Mouse (Mus musculus): ENCODE measurements around the gene Cxcl9.
"Not testable (repeated sequence)": the region's sequence is repeated elsewhere in the genome, so short reads cannot be mapped to it uniquely, and the experiment has no call there.

The Cxcl9 gene

DNA sequence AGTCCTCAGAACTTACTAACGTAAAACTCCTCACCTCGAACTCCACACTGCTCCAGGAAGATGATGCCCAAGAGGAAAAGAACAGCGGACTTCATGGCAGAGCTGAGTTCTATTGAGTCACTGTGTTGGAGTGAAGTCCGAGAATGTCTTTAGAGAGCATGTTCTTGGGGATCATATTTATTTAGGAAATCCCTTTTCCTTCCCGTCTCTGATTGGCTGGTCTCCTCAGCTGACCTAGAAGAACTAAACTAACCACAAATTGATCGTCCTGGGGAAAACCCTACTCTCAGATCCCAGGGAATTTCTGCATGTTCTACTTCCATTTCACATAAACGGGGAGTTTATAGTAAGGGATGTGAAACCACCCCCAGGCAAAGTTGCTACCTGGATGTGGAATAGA, at the start of gene Cxcl9:
TSS of gene Cxcl9 (minus strand) at position 151 of the 400 bp plus-strand sequence.
- DNase-seq (ENCODE audit: low spot score in 2 of 2), result no peak

DNA sequence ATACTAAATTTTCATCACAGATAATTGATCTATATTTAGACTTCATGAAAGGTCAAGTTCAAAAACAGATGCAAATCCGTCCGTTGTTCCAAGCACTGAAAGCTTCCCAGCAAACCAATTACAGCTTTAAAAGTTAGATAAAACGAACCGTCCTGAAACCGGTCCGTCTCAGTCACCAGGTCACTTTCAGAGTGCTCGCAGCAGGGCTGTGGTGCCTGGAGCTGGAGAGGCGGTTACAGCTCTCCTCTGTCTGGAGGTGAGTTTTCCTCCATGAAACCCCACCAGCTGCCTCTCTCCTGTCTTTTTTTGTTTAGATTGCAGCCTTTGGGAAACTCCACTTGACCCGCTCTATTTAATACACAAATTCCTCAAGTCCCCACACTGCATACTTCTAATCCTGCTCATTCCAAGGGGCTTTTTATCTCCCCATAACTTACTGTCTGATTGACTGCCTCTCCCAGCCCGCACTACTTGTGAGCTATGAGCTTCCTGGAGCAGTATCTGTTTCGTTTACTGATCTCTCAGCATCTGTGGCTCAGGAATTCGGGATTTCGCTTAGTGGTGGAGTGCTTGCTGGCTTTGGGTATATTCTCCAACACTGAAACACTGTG, 49.0 kb upstream of the Cxcl9 start:
- DNase-seq (ENCODE audit: low spot score in 2 of 2), result no peak

DNA sequence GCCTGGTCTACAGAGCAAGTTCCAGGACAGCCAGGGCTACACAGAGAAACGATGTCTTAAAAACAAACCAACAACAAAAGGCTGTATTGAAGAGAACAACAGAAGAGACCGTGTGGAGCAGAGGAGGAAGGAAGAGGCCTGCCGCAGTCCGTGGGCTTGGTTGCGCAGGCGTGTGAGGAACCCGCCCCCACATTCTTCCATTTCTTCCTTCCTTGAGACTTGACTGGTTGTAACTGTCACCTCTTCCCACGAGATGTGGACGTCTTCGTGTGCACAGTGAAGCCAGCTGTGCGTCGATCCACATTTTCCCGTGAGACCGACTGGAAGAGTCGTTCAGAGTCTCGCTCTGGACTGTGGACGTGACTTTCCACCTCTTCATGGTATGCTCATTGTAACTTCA, 47.5 kb upstream of the Cxcl9 start:
- DNase-seq (ENCODE audit: low spot score in 2 of 2), result no peak

DNA sequence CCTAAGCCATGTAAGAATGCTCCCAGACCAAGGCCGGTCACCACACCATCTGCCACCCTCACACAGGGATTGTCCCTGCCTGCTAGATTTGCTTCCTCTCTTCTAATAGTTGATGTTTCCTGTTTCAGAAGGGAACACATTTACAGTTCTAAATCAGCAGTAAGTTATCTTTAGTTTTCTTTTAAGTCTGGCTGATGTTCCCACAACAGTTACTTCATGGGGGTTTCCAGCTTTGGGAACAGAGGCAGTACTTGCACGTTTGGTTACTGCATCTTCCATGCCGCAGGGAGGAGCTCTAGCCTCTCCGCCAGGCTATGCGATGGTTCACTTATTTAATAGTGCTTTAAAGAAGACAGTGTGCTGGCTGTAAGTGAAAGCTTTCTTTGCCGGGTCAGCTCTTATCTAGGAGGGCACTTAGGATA, 46.9 kb upstream of the Cxcl9 start:
- DNase-seq (ENCODE audit: low spot score in 2 of 2), result no peak

DNA sequence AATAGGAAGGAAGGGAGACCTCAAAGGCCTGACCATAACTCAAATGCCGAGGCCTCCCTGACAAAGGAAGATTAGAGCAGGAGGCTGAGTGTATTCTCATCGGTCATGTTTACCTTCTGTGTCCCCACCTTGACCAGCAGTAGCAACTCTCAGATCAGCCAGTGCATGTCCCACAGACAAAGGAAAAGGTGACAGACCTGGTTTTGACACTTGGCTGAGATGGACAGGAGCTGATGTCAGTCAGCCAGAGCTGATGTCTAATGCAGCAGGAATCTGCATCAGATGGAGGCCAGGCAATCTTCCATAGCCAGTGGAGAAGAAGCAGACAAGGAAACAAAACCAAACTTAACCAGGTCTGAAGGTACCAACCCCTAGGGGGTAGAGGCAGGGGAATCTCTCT, 44.7 kb upstream of the Cxcl9 start:
- DNase-seq (ENCODE audit: low spot score in 2 of 2), result no peak

DNA sequence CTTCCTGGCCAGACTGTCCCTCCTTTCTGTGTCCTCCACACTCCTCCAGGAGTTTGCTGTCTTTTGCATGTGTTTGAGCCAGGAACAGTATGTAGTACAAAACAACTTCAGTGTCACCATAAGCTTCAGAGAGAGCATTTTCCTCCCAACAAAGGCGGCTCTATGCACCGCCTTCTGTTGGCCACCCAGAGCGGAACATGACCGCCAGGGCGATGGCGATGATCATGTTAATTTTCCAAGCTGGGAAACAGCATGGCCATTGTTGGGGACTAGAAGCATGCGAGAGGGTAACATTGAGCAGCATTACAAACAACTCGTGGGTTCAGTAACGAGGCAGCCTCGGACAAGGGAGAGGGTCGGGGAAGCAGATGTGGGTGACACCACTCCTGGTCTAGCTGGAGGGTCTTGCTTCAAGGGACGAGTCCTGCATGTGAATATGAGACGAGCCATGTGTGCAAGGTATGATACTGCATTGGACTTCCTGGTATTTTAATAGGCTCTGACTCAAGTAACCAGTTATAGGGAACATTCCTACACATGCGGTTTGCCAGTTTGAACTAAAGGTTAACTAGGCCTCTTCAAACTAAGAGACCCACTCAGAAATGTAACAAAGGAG, 43.6 kb upstream of the Cxcl9 start:
- DNase-seq (ENCODE audit: low spot score in 2 of 2), result no peak

DNA sequence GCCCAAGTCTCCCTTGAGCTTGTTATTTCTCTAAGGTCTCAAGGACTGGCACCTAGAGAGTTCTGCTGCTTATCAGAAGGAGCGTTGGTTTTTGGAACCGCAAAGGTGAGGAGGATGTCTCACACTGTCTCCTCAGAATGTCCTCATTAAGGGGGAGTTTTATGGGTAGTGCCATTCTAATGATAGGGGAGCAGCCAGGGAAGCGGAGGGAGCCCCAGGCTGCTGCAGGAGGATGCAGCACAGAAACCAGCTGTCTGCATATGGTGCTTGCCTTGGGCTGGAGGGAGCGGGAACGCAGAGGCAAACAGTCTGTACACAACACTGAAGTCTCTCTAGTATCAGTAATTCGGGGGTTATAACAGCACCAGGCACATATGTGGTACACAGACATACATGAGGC, 43.0 kb upstream of the Cxcl9 start:
- DNase-seq (ENCODE audit: low spot score in 2 of 2), result no peak

DNA sequence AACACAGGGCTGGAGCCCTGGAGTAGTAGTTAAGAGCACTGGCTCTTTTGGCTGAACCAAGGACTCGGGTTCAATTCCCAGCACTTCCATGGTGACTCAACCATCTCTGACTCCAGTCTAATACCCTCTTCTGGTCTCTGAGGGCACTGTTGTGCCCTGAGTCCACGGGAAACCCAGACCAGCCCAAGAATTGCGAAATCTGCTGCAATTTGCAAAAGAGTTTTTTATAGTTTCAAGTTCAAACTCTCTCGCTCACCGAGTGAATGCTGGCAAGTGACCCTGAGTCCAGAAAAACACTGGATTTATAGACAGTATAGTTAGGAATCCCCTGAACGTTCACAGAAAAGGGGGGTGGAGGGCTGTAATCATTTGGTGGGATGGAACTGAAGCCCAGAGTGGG, 42.5 kb upstream of the Cxcl9 start:
- no peak for DNase-seq (ENCODE audit: low spot score in 2 of 2)

DNA sequence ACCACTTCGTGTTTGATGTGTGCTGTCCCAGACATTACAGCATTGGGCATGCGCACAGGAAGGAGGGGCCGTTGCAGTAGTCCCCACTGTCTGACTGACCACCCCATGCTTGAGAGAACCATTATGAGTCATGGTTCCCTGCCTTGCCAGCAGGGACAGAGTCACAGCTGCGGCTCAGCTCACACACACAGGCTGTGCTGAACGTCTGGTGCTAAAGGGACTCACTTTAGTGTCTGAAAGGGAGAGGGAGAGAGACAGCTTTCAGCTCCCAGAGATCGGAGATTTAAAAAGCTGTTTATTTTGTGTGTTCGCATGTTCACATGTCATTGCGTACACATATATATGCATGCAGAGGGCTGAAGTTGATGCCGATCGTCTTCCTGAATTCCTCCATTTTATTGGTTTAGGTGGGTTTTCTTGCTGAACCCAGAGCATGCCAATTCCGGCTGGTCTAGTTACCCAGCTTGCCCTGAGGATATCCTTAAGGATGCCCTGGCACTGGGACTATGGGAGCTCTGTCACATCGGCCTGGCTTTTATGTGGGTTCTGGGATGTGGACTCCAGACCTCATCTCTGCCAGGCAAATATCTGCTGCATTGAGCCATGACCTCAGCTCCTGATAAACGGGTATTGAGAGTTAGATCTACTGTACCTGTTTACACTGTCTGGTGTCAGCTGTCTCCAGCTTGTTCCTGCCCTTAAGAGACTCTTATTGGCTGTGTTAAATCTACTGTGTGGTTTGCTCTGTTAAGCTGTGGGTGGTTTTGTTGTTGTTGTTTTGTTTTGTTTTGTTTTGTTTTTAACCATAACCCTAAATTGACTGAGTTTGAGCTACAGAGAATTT, 41.5 kb upstream of the Cxcl9 start:
- no peak for DNase-seq (ENCODE audit: low spot score in 2 of 2)

DNA sequence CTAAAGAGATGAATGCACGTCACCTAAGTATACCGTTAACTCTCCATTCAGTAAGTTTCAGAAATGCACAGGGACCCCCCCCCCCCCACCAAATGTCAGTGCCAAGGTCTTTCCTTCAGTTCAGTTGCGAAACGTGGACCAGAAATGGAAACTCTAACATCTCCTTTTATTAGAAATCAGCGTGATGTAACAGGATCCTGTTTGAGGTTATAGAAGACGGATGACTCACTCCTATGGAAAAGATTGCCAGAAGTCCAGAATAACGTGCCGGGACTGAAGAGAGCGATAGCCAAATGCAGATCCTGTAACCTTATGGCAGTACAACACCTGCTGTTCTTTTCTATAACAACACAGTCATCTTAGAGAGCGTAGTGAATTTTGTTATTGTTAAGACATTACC, 40.5 kb upstream of the Cxcl9 start:
- no peak for DNase-seq (ENCODE audit: low spot score in 2 of 2)

DNA sequence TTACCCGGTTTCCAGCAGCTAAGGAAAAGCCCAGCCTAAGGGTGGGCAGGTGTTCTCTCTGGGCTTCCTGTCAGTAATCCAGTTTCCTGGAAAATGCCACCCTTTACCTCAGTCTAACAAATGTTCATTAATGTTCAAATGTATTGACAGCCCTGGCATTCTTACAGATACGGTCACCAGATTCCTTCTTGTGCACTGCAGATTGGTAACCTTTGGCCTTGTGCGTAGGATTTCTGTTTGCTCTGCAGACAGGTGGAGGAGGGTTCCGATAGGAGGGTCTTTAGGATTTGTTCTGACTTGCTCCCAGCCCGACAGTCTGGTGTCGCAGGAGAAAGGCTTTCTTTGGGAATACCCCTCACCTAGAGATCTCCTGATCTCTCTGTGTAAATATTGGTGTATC, 38.7 kb upstream of the Cxcl9 start:
- no peak for DNase-seq (ENCODE audit: low spot score in 2 of 2)

DNA sequence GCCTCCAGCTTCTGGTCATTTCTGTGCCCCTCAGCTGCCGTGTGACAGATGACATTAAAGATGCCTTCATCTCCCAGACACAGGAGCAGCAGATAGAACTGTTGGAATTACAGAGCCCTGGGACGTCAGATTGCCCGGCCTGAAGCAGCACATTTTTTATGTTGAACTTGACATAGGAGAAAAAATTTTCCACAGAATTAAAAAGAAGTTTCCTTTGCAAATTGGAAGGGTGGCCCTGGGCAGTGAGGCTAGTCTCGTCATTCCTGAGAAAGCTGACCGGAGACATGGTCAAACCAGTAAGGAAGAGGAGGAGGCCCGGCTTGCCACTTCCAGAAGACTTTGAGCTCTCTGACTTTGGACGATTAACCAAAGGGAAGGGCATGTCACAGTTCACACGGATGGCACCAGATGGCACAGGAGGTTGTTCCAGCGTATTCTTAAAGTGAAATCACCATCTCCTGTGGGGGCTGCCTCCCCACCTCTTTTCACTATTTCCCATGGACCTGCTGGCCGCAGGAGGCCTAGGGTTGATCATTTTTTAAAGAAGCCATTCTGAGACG, 37.3 kb upstream of the Cxcl9 start:
- no peak for DNase-seq (ENCODE audit: low spot score in 2 of 2)

DNA sequence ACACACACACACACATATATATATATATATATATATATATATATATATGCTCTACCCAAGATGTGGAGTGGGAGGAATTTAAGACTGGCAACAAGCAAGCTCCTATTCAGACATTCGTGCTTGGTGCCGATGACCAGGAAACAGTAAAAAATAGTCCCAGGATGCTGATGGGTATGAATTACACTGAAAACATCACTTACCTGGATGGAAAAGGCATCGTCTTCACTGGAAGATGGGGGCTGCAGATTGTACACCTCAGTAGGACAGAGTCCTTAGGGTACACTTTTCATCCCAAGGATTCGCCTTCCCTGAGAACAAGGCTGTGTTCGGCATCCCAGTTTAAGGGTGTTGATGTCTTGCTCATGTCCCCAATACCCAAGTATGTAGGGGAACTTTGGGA, 36.1 kb upstream of the Cxcl9 start:
- no peak for DNase-seq (ENCODE audit: low spot score in 2 of 2)

DNA sequence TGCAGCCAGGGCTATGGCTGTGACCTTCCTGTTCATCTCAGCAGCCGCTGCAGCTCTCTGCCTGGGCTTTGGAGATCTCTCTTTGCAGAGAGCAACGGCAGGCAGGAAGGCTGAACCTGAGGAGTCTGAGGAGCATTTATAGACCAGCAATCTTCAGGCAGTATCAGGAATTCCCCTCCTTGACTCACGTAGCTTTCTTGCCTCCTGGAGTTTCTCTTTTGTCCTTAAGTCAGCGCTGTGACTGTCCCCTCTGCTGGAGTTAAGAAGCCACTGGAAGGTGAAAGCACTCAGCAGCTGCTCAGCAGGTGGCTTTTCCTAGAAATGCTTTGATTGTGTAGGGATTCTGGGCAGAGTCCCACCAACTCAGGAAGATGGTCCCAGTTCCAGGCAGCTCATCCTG, 35.3 kb upstream of the Cxcl9 start:
- no peak for DNase-seq (ENCODE audit: low spot score in 2 of 2)

DNA sequence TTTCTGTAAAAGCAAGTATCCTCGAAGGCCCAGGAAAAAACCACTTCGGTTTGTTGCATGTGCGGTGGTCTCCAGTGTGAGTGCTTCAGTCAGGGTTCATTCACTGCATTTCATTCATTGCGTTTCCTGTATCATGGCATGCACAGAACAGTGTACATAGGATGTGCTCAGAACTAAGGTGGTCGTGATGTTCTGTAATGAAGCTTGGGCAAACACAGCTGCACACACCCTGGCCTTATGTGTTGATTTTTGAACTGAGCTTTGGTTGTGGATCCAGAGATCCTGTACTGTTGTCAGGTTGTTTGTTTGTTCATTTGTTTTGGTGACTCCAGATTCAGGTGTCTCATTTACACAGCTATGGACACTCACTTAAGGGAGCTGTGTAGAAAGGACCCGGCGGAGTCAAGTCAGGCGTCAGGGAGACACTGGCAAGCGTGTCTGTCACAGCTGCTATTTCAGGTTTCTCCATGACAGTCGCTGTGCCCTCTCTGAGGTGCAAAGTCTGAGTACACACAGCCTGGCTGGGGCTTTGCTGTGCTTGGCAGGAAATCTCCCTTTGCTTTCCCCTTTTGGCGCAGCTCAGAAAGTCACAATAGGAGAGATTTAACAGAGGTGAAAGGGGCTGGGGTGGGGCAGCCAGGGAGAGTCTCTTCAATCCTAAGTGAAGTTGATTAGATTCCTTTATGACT, 31.0 kb upstream of the Cxcl9 start:
- no peak for DNase-seq (ENCODE audit: low spot score in 2 of 2)

DNA sequence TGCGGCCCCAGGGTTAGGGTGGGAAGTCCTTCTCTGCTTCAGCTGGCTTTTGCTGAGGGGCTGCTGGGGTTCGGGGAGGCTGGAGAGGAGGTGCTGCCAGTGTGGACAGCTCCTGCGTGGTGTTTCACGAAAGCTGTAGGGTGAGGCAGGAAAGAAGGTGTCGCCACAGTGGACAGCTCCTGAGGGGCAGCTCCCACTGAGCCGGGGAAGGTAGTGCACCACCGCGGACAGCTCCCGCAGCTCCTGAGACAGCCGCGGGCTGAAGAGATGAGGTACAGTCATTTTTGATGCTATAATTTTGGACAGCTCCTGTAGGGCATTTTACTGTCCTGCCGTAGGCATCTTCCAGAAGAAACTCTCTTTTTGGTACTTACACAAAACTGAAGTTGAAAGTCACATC, 30.2 kb upstream of the Cxcl9 start:
- no peak for DNase-seq (ENCODE audit: low spot score in 2 of 2)

DNA sequence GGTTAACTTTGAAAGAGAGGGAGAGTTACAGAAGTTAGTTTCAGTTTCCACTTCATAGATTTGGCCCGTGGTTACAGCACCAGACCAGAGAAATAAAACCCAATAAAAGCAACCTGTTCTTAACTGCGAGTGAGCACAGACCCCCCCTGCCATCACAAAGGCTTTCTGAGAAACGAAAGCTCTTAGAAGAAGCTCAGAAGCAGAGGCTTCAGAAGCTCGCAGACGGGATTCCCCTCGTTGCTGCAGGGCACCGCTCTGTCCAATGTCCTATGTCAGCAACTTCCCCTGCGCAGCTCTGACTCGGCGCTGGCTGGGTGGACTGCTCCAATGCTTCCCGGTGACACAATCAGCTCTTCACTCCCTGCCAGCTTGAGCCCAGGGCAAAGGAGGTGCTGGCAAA, 25.6 kb upstream of the Cxcl9 start:
- no peak for DNase-seq (ENCODE audit: low spot score in 2 of 2)

DNA sequence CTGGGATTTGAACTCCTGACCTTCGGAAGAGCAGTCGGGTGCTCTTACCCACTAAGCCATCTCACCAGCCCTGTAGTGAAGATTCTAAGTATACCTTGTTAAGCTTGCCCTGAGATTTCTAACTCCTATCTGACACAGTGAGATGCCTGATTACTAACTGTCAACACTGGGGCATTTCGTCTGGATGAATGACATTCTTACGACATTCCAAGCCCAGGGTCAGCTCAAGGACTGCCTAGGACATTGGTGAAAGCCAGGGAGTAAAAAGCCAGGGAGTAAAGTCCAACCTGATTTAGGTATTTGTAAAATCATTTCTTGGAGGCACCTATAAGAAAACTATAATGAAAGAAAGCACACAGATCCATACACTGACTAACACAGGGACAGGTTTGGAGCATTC, 24.8 kb upstream of the Cxcl9 start:
- not testable (repeated sequence) for DNase-seq (ENCODE audit: low spot score in 2 of 2)

DNA sequence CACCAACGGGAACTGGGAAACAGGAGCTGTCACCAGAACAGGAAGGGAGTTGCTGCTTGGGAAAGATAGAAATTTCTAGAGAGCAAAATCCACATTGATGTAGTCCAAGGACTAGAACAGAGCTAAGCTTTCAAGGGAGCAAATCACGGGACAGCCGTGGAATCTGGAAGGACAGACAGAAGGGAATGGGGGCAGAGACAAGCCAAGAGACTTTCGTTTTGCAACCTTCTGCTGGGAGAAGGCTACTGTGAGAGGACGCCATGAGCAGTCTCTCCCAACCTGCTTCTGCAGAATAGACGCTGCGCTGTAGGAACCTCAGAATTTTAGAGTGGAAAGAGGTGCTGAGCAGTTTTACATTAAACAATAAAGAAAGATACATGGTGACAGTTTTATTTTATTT, 21.9 kb upstream of the Cxcl9 start:
- DNase-seq (ENCODE audit: low spot score in 2 of 2), result no peak

DNA sequence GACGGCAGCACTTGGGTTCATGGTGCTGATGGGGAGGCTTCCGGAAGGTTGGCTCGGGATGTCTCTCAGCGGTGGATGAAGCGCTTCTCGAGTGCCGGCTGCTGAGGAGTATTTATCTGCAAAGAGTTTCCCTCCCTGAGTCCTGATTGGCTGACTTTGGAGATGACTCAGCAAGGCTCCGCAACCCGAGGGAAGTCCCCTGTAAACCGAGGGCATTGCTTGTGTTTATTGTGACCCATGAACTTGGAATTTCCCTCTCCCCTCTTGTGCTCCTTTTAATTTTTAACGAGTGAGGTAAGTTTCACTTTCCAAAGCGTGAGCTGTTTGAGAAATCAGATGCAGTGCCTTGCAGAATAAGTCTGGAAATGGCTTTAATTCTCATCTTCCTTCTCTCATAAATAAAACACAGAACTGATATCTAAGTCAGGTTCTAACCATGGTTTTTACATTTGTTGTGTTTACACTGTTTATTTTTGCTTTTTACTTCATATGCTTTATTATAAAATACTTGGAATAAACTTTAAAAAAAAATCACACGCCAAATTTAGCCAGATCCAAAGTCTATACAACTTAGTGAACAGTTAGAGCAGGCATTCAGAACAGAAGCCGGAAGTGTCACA, 21.0 kb upstream of the Cxcl9 start, which contains the start of gene Cxcl10:
TSS of gene Cxcl10 (minus strand) at position 96 of the 620 bp plus-strand sequence.
- DNase-seq (ENCODE audit: low spot score in 2 of 2), result no peak

DNA sequence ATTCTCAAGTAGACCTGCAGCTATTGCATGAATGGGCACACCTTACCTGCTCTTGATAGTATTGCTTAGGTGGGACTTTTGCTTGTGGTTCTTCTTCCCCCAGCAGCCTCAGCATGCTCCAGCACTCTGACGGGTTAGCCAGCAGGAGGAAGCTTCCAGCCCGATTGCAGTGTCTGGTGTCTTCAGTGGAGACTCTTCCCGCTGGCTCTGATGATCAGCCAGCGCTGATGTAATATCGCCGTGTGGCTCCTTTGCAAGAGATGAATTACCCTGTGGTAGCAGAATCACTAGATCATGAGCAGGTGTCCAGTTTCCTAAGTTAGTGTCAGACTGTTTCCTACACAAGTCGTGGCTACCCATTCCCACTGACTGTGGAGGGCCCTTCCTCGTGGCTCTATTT, 17.1 kb upstream of the Cxcl9 start:
- DNase-seq (ENCODE audit: low spot score in 2 of 2), result no peak

DNA sequence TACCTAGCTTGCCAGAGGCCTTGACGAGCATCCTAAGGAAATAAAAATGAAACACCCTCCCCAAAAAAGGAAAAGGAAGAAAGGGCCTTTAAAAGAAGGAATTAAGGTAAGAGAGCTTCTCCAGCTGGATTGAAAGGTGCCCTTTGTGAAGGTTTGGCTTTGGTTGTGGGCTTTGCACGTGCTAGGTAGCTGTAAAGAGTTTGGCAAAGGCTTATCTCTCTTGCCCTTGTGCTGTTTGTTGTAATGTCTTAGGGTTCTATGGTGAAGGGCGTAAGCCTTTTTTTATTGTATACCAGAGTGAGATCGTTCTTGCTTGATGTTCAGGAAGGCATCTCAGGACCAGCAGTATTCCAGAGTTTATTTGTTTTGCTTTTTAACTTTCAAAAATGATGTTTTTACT, 12.7 kb upstream of the Cxcl9 start:
- DNase-seq (ENCODE audit: low spot score in 2 of 2), result no peak

All from frontal cortex, postnatal 25 days (tissue).